Mouse (Mus musculus): ENCODE data around the gene Olfr1102.

Olfr1102 gene

DNA sequence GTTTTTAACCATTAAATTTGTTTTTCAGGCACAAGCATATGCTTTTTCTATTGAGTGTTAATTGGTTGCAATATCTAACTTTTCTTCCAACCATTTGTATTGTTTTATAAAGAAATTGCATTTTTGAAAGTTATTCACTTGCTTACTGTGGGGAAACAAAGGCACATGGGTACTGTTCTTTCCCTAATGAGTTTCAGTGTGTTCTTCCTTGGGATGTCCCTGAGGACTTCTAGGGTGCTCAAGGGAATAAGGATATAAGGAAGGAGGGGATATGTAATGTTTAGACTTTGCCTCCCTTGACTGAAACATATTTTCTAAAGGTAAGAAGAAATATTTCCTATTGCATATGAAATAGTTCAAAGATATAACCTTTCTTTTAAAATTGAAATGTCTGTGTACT lies at the start of gene Olfr1102:
TSS of gene Olfr1102 (plus strand) at position 301 of the 400 bp plus-strand sequence.
- DNase-seq (ENCODE audit: low read depth, low spot score): no peak

DNA sequence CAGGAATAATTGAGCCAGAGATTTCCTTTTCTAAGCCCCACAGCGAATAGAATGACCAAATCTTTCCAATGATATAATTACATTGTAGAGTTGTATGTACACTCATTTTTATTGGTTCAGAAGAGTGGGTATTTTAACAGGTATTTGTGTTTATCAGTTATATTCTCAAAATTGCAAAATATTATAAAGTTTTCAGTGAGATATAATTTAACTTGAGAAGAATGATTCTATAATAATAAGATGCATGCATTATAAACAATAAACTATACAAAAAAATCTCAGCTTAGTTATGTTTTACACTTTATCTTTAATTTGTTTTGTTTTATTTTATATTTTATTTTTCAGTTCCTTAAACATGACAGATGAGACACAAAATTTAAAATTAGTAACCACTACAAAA lies 37.6 kb upstream of the Olfr1102 start, which contains the start of gene Olfr1099:
TSS of gene Olfr1099 (minus strand) at position 101 of the 400 bp plus-strand sequence.
- no peak for DNase-seq (ENCODE audit: low read depth, low spot score)

DNA sequence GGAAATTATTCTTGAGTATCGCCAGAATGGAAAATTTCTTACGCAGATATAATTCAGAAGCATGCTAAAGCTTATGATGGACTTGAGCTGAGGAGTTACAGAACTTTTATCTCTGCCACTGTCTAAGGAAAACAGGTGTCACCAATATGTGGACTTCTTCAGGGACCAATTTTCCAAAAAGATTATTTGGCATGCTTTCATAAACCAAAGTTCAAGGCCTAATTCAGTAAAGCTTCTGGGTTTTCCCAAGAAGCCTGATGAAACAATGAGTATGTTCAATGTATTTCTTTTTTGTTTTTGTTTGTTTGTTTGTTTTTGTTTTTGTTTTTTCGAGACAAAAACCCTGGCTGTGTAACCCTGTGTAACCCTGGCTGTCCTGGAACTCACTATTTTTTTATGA lies 18.3 kb upstream of the Olfr1102 start, which contains the start of gene Olfr1100:
TSS of gene Olfr1100 (minus strand) at position 101 of the 400 bp plus-strand sequence.
- DNase-seq (ENCODE audit: low read depth, low spot score): no peak

DNA sequence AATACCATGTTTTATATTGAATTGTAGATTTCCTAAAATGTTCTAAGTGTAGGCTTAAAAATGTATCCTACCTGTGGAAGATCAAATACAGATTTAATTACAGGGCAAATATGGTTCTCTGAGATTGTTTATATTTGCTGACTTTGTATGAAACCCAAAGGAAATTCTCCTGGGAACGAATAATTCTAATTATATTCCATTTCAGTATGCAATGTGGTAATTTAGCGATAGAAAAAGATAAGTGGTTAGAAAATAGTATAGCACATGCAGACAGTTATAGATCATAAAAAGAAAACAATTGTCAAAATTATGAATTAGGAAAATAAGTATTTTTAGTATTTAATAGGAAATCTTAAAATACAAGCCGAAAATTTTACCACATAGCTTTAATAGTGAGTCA lies 7.1 kb upstream of the Olfr1102 start, which contains the start of gene Olfr1101:
TSS of gene Olfr1101 (minus strand) at position 101 of the 400 bp plus-strand sequence.
- no peak for DNase-seq (ENCODE audit: low read depth, low spot score)

DNA sequence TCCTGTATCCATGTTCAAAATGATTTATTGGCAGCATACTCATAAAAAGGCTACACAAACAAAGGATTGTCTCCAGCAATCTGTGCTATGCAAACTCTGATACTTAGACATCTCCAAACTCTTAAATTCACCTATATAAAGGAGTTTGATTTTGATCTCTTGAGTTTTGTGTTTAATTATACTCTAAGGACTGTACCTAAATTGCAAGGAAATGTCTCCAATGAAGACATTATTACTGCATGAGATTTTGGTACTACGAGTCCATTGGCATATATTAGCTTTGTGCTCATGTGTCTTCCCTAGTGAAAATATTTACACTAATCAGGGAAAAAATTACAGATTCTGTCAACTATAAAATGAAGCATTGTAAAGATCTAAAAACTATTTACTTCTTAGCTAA lies 28.8 kb downstream of the Olfr1102 start, which contains the start of gene Olfr1104:
TSS of gene Olfr1104 (minus strand) at position 101 of the 400 bp plus-strand sequence.
- no peak for DNase-seq (ENCODE audit: low read depth, low spot score)

DNA sequence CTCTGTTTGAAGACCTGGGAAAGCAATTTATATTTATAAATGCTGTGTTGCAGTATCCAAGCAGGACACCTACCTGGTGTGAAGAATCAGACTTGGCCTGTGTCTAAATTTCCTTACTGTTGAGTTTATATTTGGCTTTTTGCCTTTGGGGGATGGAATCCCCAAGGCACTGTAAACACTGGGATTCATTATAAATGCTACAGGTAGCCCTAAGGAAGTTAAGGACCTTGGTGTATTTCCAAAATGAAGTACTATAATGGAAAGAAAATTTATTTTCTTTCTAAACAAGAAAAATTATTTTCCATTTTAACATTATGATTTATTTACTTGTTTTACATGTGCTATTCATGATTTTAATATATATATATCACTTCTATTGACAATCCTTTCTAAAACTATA lies 38.2 kb downstream of the Olfr1102 start, which contains the start of gene Olfr1105:
TSS of gene Olfr1105 (minus strand) at position 101 of the 400 bp plus-strand sequence.
- no peak for DNase-seq (ENCODE audit: low read depth, low spot score)

DNA sequence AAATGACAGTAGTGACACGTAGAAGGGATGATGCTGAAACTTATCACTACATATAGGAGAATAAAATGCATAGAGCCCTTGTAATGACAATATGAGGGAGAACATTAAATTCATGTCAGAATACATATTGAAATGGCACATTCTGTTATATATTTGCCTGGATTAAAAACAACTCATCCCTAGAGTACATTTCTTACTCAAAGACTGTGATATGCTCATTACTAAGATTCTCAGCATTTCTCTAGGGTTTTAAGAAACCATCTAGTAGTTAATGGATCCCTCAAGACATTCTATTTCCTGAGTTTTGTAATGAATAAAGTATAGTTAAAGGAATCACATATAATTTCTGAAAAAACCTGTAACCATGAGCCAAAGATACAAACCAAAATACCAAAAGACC lies 54.0 kb downstream of the Olfr1102 start, which contains the start of gene Olfr1106:
TSS of gene Olfr1106 (minus strand) at position 101 of the 400 bp plus-strand sequence.
- DNase-seq (ENCODE audit: low read depth, low spot score): no peak
